Comparison of ENCODE assay signal across 16 mouse cellular contexts in genomic region chr3:79864824-79865223, GRCm38 (mm10). TPM values are rescaled to one million over a fixed set of nuclear protein-coding genes. Genes with fewer than 3 reads are reported as not detected.
DNase-seq lines count a peak whose midpoint lies in the region; ATAC-seq lines count a peak whose summit lies in the region.
"Had no signal": no experiment of that assay in that cellular context is flagged by ENCODE, and none has a peak within 500 bp of the region (broad histone marks: within the 10 kb centered on the region; RNA-seq: fewer than 3 reads in every experiment).

No protein-coding gene starts in this region.

- H3K9me3 ChIP-seq in forebrain, embryonic 16.5 days (ENCODE audit: control insufficient read depth, low read length): no peaks in the 10 kb centered on the region
- H3K9me3 ChIP-seq in forebrain, embryonic 11.5 days (ENCODE audit: control insufficient read depth, low read length): no peaks in the 10 kb centered on the region
- H3K9me3 ChIP-seq: forebrain, embryonic 13.5 days; liver, embryonic 12.5 days; neural tube, embryonic 13.5 days had no signal

- H3K36me3 ChIP-seq in forebrain, embryonic 16.5 days (ENCODE audit: control insufficient read depth, insufficient read depth): no peaks in the 10 kb centered on the region
- no peaks in the 10 kb centered on the region for H3K36me3 ChIP-seq in forebrain, embryonic 11.5 days (ENCODE audit: control insufficient read depth, insufficient read depth, low read length)
- H3K36me3 ChIP-seq: heart, embryonic 12.5 days; liver, embryonic 12.5 days; neural tube, embryonic 13.5 days had no signal

- WGBS in forebrain, embryonic 16.5 days: 33% methylated on average over 7 of the region's 7 CpGs
- 62% methylated on average over 7 of the region's 7 CpGs for WGBS in forebrain, embryonic 11.5 days

- DNase-seq in forebrain, embryonic 11.5 days (ENCODE audit: low spot score): no peak
- peak; percentile 15 to 38 for DNase-seq in kidney, postnatal 36 days
- DNase-seq in kidney, postnatal 4 days: no peak
- peak; percentile 88 for DNase-seq in fat pad, adult 2 months (ENCODE audit: extremely low read depth, low read depth, low spot score)
- peak; percentile 22 for DNase-seq in skeletal muscle tissue, adult 2 months (ENCODE audit: low read depth, low spot score)
- DNase-seq in embryo, embryonic 10.5 days (ENCODE audit: low spot score): no peak
- DNase-seq: heart, postnatal 36 days; left cerebral cortex, postnatal 4 days; right cerebral cortex, postnatal 4 days; thymus, postnatal 14 days had no signal

- H3K4me1 ChIP-seq in forebrain, embryonic 16.5 days (replicated peaks; ENCODE audit: control insufficient read depth, insufficient read depth, low read length): peaks cover 16% of the 10 kb centered on the region
- no peaks in the 10 kb centered on the region for H3K4me1 ChIP-seq in forebrain, embryonic 11.5 days (replicated peaks; ENCODE audit: control insufficient read depth, insufficient read depth, low read length)
- H3K4me1 ChIP-seq: heart, embryonic 12.5 days; liver, embryonic 12.5 days had no signal

- no peak overlapping the region for H3K27ac ChIP-seq in forebrain, embryonic 16.5 days (ENCODE audit: low read length)
- H3K27ac ChIP-seq in forebrain, embryonic 11.5 days (ENCODE audit: low read depth, low read length): no peak overlapping the region
- H3K27ac ChIP-seq: forebrain, embryonic 13.5 days; kidney, postnatal 0 days; liver, embryonic 12.5 days; neural tube, embryonic 13.5 days had no signal

- no peak overlapping the region for H3K9ac ChIP-seq in forebrain, embryonic 16.5 days (replicated peaks; ENCODE audit: low read depth, low read length)
- H3K9ac ChIP-seq in forebrain, embryonic 11.5 days (ENCODE audit: low read length): no peak overlapping the region
- H3K9ac ChIP-seq: forebrain, embryonic 13.5 days; heart, embryonic 12.5 days; liver, embryonic 12.5 days; neural tube, embryonic 13.5 days had no signal

- no peak overlapping the region for H3K4me2 ChIP-seq in forebrain, embryonic 16.5 days (ENCODE audit: low read length)
- no peak overlapping the region for H3K4me2 ChIP-seq in forebrain, embryonic 11.5 days (ENCODE audit: low read depth, low read length, severe bottlenecking)
- H3K4me2 ChIP-seq: forebrain, embryonic 13.5 days; heart, embryonic 12.5 days; liver, embryonic 12.5 days; neural tube, embryonic 13.5 days had no signal

- peak; percentile 21 for ATAC-seq in forebrain, embryonic 16.5 days
- ATAC-seq in forebrain, embryonic 11.5 days (replicated peaks; ENCODE audit: low FRiP score): no peak
- ATAC-seq: forebrain, embryonic 13.5 days; liver, embryonic 12.5 days had no signal

- H3K4me3 ChIP-seq in forebrain, embryonic 16.5 days (replicated peaks; ENCODE audit: low read length): no peak overlapping the region
- no peak overlapping the region for H3K4me3 ChIP-seq in forebrain, embryonic 11.5 days (ENCODE audit: low read depth, low read length)
- H3K4me3 ChIP-seq: forebrain, embryonic 13.5 days; heart, embryonic 12.5 days; liver, embryonic 12.5 days; neural tube, embryonic 13.5 days had no signal

- no peaks in the 10 kb centered on the region for H3K27me3 ChIP-seq in forebrain, embryonic 16.5 days (replicated peaks; ENCODE audit: control insufficient read depth, insufficient read depth, low read length)
- H3K27me3 ChIP-seq in forebrain, embryonic 11.5 days (ENCODE audit: control insufficient read depth, insufficient read depth, low read length): no peaks in the 10 kb centered on the region
- H3K27me3 ChIP-seq: forebrain, embryonic 13.5 days; heart, embryonic 12.5 days; liver, embryonic 12.5 days; neural tube, embryonic 13.5 days had no signal

RNA-seq across cellular contexts. Expression of gene Tmem144, which starts 12.3 kb away (rescaled TPM):
- polyA plus RNA-seq in forebrain, embryonic 16.5 days (2015; fragmentation: Nextera tagmentation; extraction: Ambion mirVana): 1.9 and 2.0 TPM in 2 replicates
- polyA plus RNA-seq in forebrain, embryonic 11.5 days (2014; fragmentation: Nextera tagmentation; extraction: Ambion mirVana): 3.5 and 4.2 TPM in 2 replicates

RNA-seq across cellular contexts. Expression of gene Fam198b, which starts 19.5 kb away (rescaled TPM):
- 1.4 and 2.1 TPM in 2 replicates for polyA plus RNA-seq in forebrain, embryonic 16.5 days (2015; fragmentation: Nextera tagmentation; extraction: Ambion mirVana)
- polyA plus RNA-seq in forebrain, embryonic 11.5 days (2014; fragmentation: Nextera tagmentation; extraction: Ambion mirVana): 1.1 and 1.7 TPM in 2 replicates

Comparison
In these comparisons a context has a peak if more than half of its experiments do, and no peak if none do; other contexts are left out.
1. DNase-seq: peak in kidney, postnatal 36 days (2 of 2), fat pad, adult 2 months (single experiment) and skeletal muscle tissue, adult 2 months (single experiment); none in forebrain, embryonic 11.5 days (single experiment), kidney, postnatal 4 days (0 of 2) and embryo, embryonic 10.5 days (single experiment).